In genomic region chr13:99304365-99304764, GRCm38 (mm10) we compare ENCODE assay signal across 15 mouse cellular contexts. TPM values are rescaled to one million over a fixed set of nuclear protein-coding genes. Genes with fewer than 3 reads are reported as not detected.
DNase-seq lines count a peak whose midpoint lies in the region; ATAC-seq and TF ChIP-seq lines count a peak whose summit lies in the region.
"Had no signal": no experiment of that assay in that cellular context is flagged by ENCODE, and none has a peak within 500 bp of the region (broad histone marks: within the 10 kb centered on the region; RNA-seq: fewer than 3 reads in every experiment).

No protein-coding gene starts in this region.

- DNase-seq in heart, adult 11 months: peak; percentile 92
- DNase-seq in heart, adult 9 months (ENCODE audit: low spot score in 2 of 2): no peak
- peak; percentile 68 for DNase-seq in embryonic facial prominence, embryonic 14.5 days (ENCODE audit: low spot score)
- DNase-seq in lung, embryonic 14.5 days: no peak
- DNase-seq in layer of hippocampus, adult 2 months (ENCODE audit: low spot score in 2 of 2): no peak
- DNase-seq in spleen, postnatal 14 days (ENCODE audit: low spot score in 2 of 2): no peak
- DNase-seq: kidney, postnatal 10 days had no signal

- H3K27me3 ChIP-seq in C2C12 (ENCODE audit: control insufficient read depth, insufficient read depth, insufficient read length): no peaks in the 10 kb centered on the region
- H3K27me3 ChIP-seq in embryonic facial prominence, embryonic 14.5 days (replicated peaks; ENCODE audit: control insufficient read depth, insufficient read depth, low read length): no peaks in the 10 kb centered on the region
- H3K27me3 ChIP-seq in lung, embryonic 14.5 days (ENCODE audit: insufficient read depth, low read length): no peaks in the 10 kb centered on the region
- H3K27me3 ChIP-seq: forebrain, embryonic 15.5 days; liver, embryonic 15.5 days; midbrain, embryonic 15.5 days; stomach, embryonic 15.5 days had no signal

- H3K27ac ChIP-seq in embryonic facial prominence, embryonic 14.5 days (replicated peaks; ENCODE audit: low read depth, low read length): peak overlapping the region; percentile 70
- peak overlapping the region; percentile 21; the same call in 1 of the 2 replicates for H3K27ac ChIP-seq in lung, embryonic 14.5 days (ENCODE audit: low read depth)
- no peak overlapping the region for H3K27ac ChIP-seq in layer of hippocampus, adult 2 months
- H3K27ac ChIP-seq: forebrain, embryonic 15.5 days; hindbrain, postnatal 0 days; liver, embryonic 15.5 days; midbrain, embryonic 15.5 days; stomach, embryonic 15.5 days had no signal

- no peak overlapping the region for H3ac ChIP-seq in C2C12 (ENCODE audit: control insufficient read depth, insufficient read length, low read depth)

- H3K9ac ChIP-seq in embryonic facial prominence, embryonic 14.5 days (ENCODE audit: low read depth, low read length): no peak overlapping the region
- H3K9ac ChIP-seq in lung, embryonic 14.5 days: no peak overlapping the region
- H3K9ac ChIP-seq: forebrain, embryonic 15.5 days; liver, embryonic 15.5 days; midbrain, embryonic 15.5 days; stomach, embryonic 15.5 days had no signal

- H3K79me2 ChIP-seq in C2C12 (ENCODE audit: control insufficient read depth, insufficient read depth): no peaks in the 10 kb centered on the region

- peaks cover 16% of the 10 kb centered on the region for H3K4me1 ChIP-seq in embryonic facial prominence, embryonic 14.5 days (ENCODE audit: control insufficient read depth, insufficient read depth, low read length)
- peaks cover 5% of the 10 kb centered on the region; the same call in 1 of the 2 replicates for H3K4me1 ChIP-seq in lung, embryonic 14.5 days (ENCODE audit: insufficient read depth)
- H3K4me1 ChIP-seq: liver, embryonic 15.5 days; midbrain, embryonic 15.5 days had no signal

- no peaks in the 10 kb centered on the region for H3K79me3 ChIP-seq in C2C12 (ENCODE audit: low read depth)

- TF ChIP-seq CTCF in C2C12 (IDR thresholded peaks at IDR 0.05; ENCODE audit: control insufficient read depth, insufficient read depth, insufficient read length): no peak
- no peak for TF ChIP-seq CTCF in lung, embryonic 14.5 days (IDR thresholded peaks at IDR 0.05; ENCODE audit: low read depth)
- no peak for TF ChIP-seq CTCF in layer of hippocampus, adult 2 months (conservative IDR thresholded peaks at IDR 0.05)

- H3K4me2 ChIP-seq in embryonic facial prominence, embryonic 14.5 days (ENCODE audit: low read depth, low read length): no peak overlapping the region
- 0 out of 2 replicates have a peak overlapping the region, but pooled peaks have one; percentile 6 for H3K4me2 ChIP-seq in lung, embryonic 14.5 days
- H3K4me2 ChIP-seq: forebrain, embryonic 15.5 days; heart, embryonic 11.5 days; liver, embryonic 15.5 days; midbrain, embryonic 15.5 days; stomach, embryonic 15.5 days had no signal

- no peaks in the 10 kb centered on the region for H3K36me3 ChIP-seq in C2C12 (ENCODE audit: control insufficient read depth, insufficient read depth)
- no peaks in the 10 kb centered on the region for H3K36me3 ChIP-seq in embryonic facial prominence, embryonic 14.5 days (ENCODE audit: control insufficient read depth, insufficient read depth, low read length)
- H3K36me3 ChIP-seq in lung, embryonic 14.5 days (ENCODE audit: insufficient read depth): no peaks in the 10 kb centered on the region
- H3K36me3 ChIP-seq: forebrain, embryonic 15.5 days; liver, embryonic 15.5 days; midbrain, embryonic 15.5 days; stomach, embryonic 15.5 days had no signal

- H3K4me3 ChIP-seq in C2C12 (ENCODE audit: insufficient read depth, poor library complexity, severe bottlenecking): no peak overlapping the region
- no peak overlapping the region for H3K4me3 ChIP-seq in embryonic facial prominence, embryonic 14.5 days (ENCODE audit: low read depth, low read length)
- H3K4me3 ChIP-seq in lung, embryonic 14.5 days (ENCODE audit: low read depth, low read length): no peak overlapping the region
- H3K4me3 ChIP-seq in layer of hippocampus, adult 2 months: no peak overlapping the region
- H3K4me3 ChIP-seq: forebrain, embryonic 15.5 days; liver, embryonic 15.5 days; midbrain, embryonic 15.5 days; stomach, embryonic 15.5 days had no signal

- 75% methylated on average over 11 of the region's 11 CpGs for WGBS in embryonic facial prominence, embryonic 14.5 days
- 43% methylated on average over 11 of the region's 11 CpGs for WGBS in lung, embryonic 14.5 days

- H3K9me3 ChIP-seq in embryonic facial prominence, embryonic 14.5 days (ENCODE audit: control insufficient read depth, low read length): no peaks in the 10 kb centered on the region
- no peaks in the 10 kb centered on the region for H3K9me3 ChIP-seq in lung, embryonic 14.5 days (ENCODE audit: low read depth, low read length)
- H3K9me3 ChIP-seq: forebrain, embryonic 15.5 days; liver, embryonic 15.5 days; midbrain, embryonic 15.5 days; stomach, embryonic 15.5 days had no signal

- ATAC-seq in embryonic facial prominence, embryonic 14.5 days (ENCODE audit: low read depth): peak; percentile 80
- 0 out of 2 replicates have a peak, but pooled peaks have one; percentile 35 for ATAC-seq in lung, embryonic 14.5 days (ENCODE audit: insufficient read depth)
- no peak for ATAC-seq in CD4-positive, CD25-positive, alpha-beta regulatory T cell, adult 4 months
- ATAC-seq: forebrain, embryonic 15.5 days; hindbrain, postnatal 0 days; midbrain, embryonic 15.5 days had no signal

TF ChIP-seq in C2C12, 6 proteins besides CTCF, POLR2A, EP300 and RAD21:
- no peak for TF ChIP-seq MAX (IDR thresholded peaks at IDR 0.05)
- TF ChIP-seq CEBPB (IDR thresholded peaks at IDR 0.05; ENCODE audit: low read depth): peak; percentile 49
- peak; percentile 88 for TF ChIP-seq MYOD1 (IDR thresholded peaks at IDR 0.05; ENCODE audit: control insufficient read depth, insufficient read length, low read depth)
- TF ChIP-seq MYOG (IDR thresholded peaks at IDR 0.05; ENCODE audit: control insufficient read depth, extremely low read depth, insufficient read length): no peak

RNA-seq across cellular contexts. Expression of gene Ptcd2, which starts 40.1 kb away (rescaled TPM):
- polyA plus RNA-seq in C2C12 (2012; fragmentation: generic; extraction: Trizol): 27.2 TPM
- polyA plus RNA-seq in embryonic facial prominence, embryonic 14.5 days (2014; fragmentation: Nextera tagmentation; extraction: Ambion mirVana): 44.1 and 45.0 TPM in 2 replicates
- polyA plus RNA-seq in lung, embryonic 14.5 days (2014; fragmentation: Nextera tagmentation; extraction: Ambion mirVana): 47.3 and 48.8 TPM in 2 replicates
- 10 to 100 TPM; 28.8 to 30.5 TPM for total RNA-seq in layer of hippocampus, adult 2 months (2021)
- polyA plus RNA-seq in CD4-positive, CD25-positive, alpha-beta regulatory T cell, adult 4 months (2017; shearing (Covaris generic)): 10 to 100 TPM; 62.9 to 72.4 TPM

RNA-seq across cellular contexts. Expression of gene Mrps27, which starts 40.2 kb away (rescaled TPM):
- 50.4 TPM for polyA plus RNA-seq in C2C12 (2012; fragmentation: generic; extraction: Trizol)
- polyA plus RNA-seq in embryonic facial prominence, embryonic 14.5 days (2014; fragmentation: Nextera tagmentation; extraction: Ambion mirVana): 48.1 and 54.7 TPM in 2 replicates
- 60.9 and 63.0 TPM in 2 replicates for polyA plus RNA-seq in lung, embryonic 14.5 days (2014; fragmentation: Nextera tagmentation; extraction: Ambion mirVana)
- 10 to 100 TPM; 23.2 to 26.3 TPM for total RNA-seq in layer of hippocampus, adult 2 months (2021)
- 10 to 100 TPM; 31.0 to 48.0 TPM for polyA plus RNA-seq in CD4-positive, CD25-positive, alpha-beta regulatory T cell, adult 4 months (2017; shearing (Covaris generic))

Comparison
In these comparisons a context has a peak if more than half of its experiments do, and no peak if none do; other contexts are left out.
1. DNase-seq: peak in heart, adult 11 months (single experiment) and embryonic facial prominence, embryonic 14.5 days (single experiment); none in heart, adult 9 months (0 of 2), lung, embryonic 14.5 days (single experiment), layer of hippocampus, adult 2 months (0 of 2) and spleen, postnatal 14 days (0 of 2).